Mouse (Mus musculus): ENCODE data around the gene Larp4b. TPM values are rescaled to one million over a fixed set of nuclear protein-coding genes. Genes with fewer than 3 reads are reported as not detected.

The Larp4b gene
- polyA plus RNA-seq, 1 experiment from 2014 or later = 32.6 TPM

GRCm38 (mm10) chr13:9094186-9094980 is 702 bp downstream of the Larp4b start:
- DNase-seq (ENCODE audit: extremely low spot score, low spot score) = peak; percentile 52
- Histone ChIP-seq H3K4me3 (peak overlapping the region; percentile 99), H3K27me3 (ENCODE audit: poor library complexity, severe bottlenecking) (no peaks in the 10 kb centered on the region), H3K4me1 (peaks cover 25% of the 10 kb centered on the region), H3K27ac (peak overlapping the region; percentile 93), H3K9me3 (no peaks in the 10 kb centered on the region), H3K36me3 (replicated peaks) (0 out of 2 replicates have a peak, but pooled peaks cover 2% of the 10 kb centered on the region)
- WGBS = under 1% methylated on average over 57 of the region's 63 CpGs

- Histone ChIP-seq H3K27me3 (ENCODE audit: poor library complexity, severe bottlenecking) (no peaks in the 10 kb centered on the region), H3K4me1 (peaks cover 20% of the 10 kb centered on the region), H3K36me3 (replicated peaks) (0 out of 2 replicates have a peak, but pooled peaks cover 2% of the 10 kb centered on the region), H3K4me3 (no peak overlapping the region), H3K27ac (no peak overlapping the region), H3K9me3 (no peaks in the 10 kb centered on the region)
- no peak for DNase-seq (ENCODE audit: extremely low spot score, low spot score)
- WGBS = 65% methylated on average over 5 of the region's 5 CpGs
These were observed 5.6 kb downstream of the Larp4b start for GRCm38 (mm10) chr13:9099289-9099688.

GRCm38 (mm10) chr13:9100517-9100916 is 6.8 kb downstream of the Larp4b start:
- no peak for DNase-seq (ENCODE audit: extremely low spot score, low spot score)
- peaks cover 12% of the 10 kb centered on the region for H3K4me1 ChIP-seq
- H3K4me3 ChIP-seq = no peak overlapping the region
- no peaks in the 10 kb centered on the region for H3K9me3 ChIP-seq
- 95% methylated on average over 2 of the region's 2 CpGs for WGBS
- H3K36me3 ChIP-seq (replicated peaks) = 0 out of 2 replicates have a peak, but pooled peaks cover 2% of the 10 kb centered on the region
- H3K27ac ChIP-seq = no peak overlapping the region
- H3K27me3 ChIP-seq (ENCODE audit: poor library complexity, severe bottlenecking) = no peaks in the 10 kb centered on the region

GRCm38 (mm10) chr13:9106246-9106645 is 12.6 kb downstream of the Larp4b start:
- WGBS = 90% methylated on average over 5 of the region's 5 CpGs
- Histone ChIP-seq H3K36me3 (replicated peaks) (peaks cover 2% of the 10 kb centered on the region; the same call in 1 of the 2 replicates), H3K4me1 (peaks cover 5% of the 10 kb centered on the region; the same call in 1 of the 2 replicates)

GRCm38 (mm10) chr13:9106992-9107858 is 13.5 kb downstream of the Larp4b start:
- no peak overlapping the region for H3K4me3 ChIP-seq
- 80% methylated on average over 2 of the region's 2 CpGs for WGBS
- no peaks in the 10 kb centered on the region for H3K27me3 ChIP-seq (ENCODE audit: poor library complexity, severe bottlenecking)
- H3K9me3 ChIP-seq = no peaks in the 10 kb centered on the region
- H3K27ac ChIP-seq = no peak overlapping the region
- DNase-seq (ENCODE audit: extremely low spot score, low spot score) = no peak
- H3K36me3 ChIP-seq (replicated peaks) = peaks cover 4% of the 10 kb centered on the region; the same call in 1 of the 2 replicates
- H3K4me1 ChIP-seq = peaks cover 5% of the 10 kb centered on the region; the same call in 1 of the 2 replicates

More at GRCm38 (mm10) chr13:9106246-9106645, 12.6 kb downstream of the Larp4b start:
- Histone ChIP-seq H3K9me3 (no peaks in the 10 kb centered on the region), H3K4me3 (no peak overlapping the region), H3K27ac (no peak overlapping the region), H3K27me3 (ENCODE audit: poor library complexity, severe bottlenecking) (no peaks in the 10 kb centered on the region)
- no peak for DNase-seq (ENCODE audit: extremely low spot score, low spot score)

GRCm38 (mm10) chr13:9113735-9114134 is 20.1 kb downstream of the Larp4b start:
- H3K27me3 ChIP-seq (ENCODE audit: poor library complexity, severe bottlenecking) = no peaks in the 10 kb centered on the region
- no peak overlapping the region for H3K27ac ChIP-seq
- H3K36me3 ChIP-seq (replicated peaks) = peaks cover 16% of the 10 kb centered on the region
- no peaks in the 10 kb centered on the region for H3K9me3 ChIP-seq
- 93% methylated on average over 3 of the region's 3 CpGs for WGBS
- H3K4me3 ChIP-seq = no peak overlapping the region
- no peak for DNase-seq (ENCODE audit: extremely low spot score, low spot score)
- no peaks in the 10 kb centered on the region for H3K4me1 ChIP-seq

GRCm38 (mm10) chr13:9120835-9121542 is 27.3 kb downstream of the Larp4b start:
- no peaks in the 10 kb centered on the region for H3K4me1 ChIP-seq
- no peaks in the 10 kb centered on the region for H3K27me3 ChIP-seq (ENCODE audit: poor library complexity, severe bottlenecking)
- H3K4me3 ChIP-seq = no peak overlapping the region
- no peak overlapping the region for H3K27ac ChIP-seq
- no peaks in the 10 kb centered on the region for H3K9me3 ChIP-seq
- DNase-seq (ENCODE audit: extremely low spot score, low spot score) = no peak
- 92% methylated on average over 10 of the region's 10 CpGs for WGBS
- H3K36me3 ChIP-seq (replicated peaks) = peaks cover 59% of the 10 kb centered on the region

- Histone ChIP-seq H3K27me3 (ENCODE audit: poor library complexity, severe bottlenecking) (no peaks in the 10 kb centered on the region), H3K27ac (no peak overlapping the region), H3K4me1 (no peaks in the 10 kb centered on the region), H3K4me3 (no peak overlapping the region), H3K36me3 (replicated peaks) (peaks cover 68% of the 10 kb centered on the region), H3K9me3 (no peaks in the 10 kb centered on the region)
- no peak for DNase-seq (ENCODE audit: extremely low spot score, low spot score)
- 93% methylated on average over 4 of the region's 4 CpGs for WGBS
These were observed 28.4 kb downstream of the Larp4b start for GRCm38 (mm10) chr13:9122045-9122444.

GRCm38 (mm10) chr13:9125193-9125592 is 31.5 kb downstream of the Larp4b start:
- peaks cover 79% of the 10 kb centered on the region for H3K36me3 ChIP-seq (replicated peaks)
- no peak overlapping the region for H3K27ac ChIP-seq
- no peaks in the 10 kb centered on the region for H3K27me3 ChIP-seq (ENCODE audit: poor library complexity, severe bottlenecking)
- 95% methylated on average over 7 of the region's 7 CpGs for WGBS
- no peaks in the 10 kb centered on the region for H3K9me3 ChIP-seq
- H3K4me1 ChIP-seq = no peaks in the 10 kb centered on the region
- no peak overlapping the region for H3K4me3 ChIP-seq
- DNase-seq (ENCODE audit: extremely low spot score, low spot score) = no peak

- Histone ChIP-seq H3K4me3 (no peak overlapping the region), H3K4me1 (no peaks in the 10 kb centered on the region), H3K9me3 (no peaks in the 10 kb centered on the region), H3K36me3 (replicated peaks) (peaks cover 89% of the 10 kb centered on the region), H3K27me3 (ENCODE audit: poor library complexity, severe bottlenecking) (no peaks in the 10 kb centered on the region), H3K27ac (no peak overlapping the region)
- DNase-seq (ENCODE audit: extremely low spot score, low spot score) = no peak
- WGBS = 95% methylated on average over 4 of the region's 4 CpGs
These were observed 34.0 kb downstream of the Larp4b start for GRCm38 (mm10) chr13:9127715-9128114.

- no peak for DNase-seq (ENCODE audit: extremely low spot score, low spot score)
- no peak overlapping the region for H3K4me3 ChIP-seq
- no peaks in the 10 kb centered on the region for H3K4me1 ChIP-seq
- peaks cover 84% of the 10 kb centered on the region for H3K36me3 ChIP-seq (replicated peaks)
- no peaks in the 10 kb centered on the region for H3K27me3 ChIP-seq (ENCODE audit: poor library complexity, severe bottlenecking)
- WGBS = 98% methylated on average over 6 of the region's 6 CpGs
- H3K27ac ChIP-seq = no peak overlapping the region
- no peaks in the 10 kb centered on the region for H3K9me3 ChIP-seq
These were observed 35.1 kb downstream of the Larp4b start for GRCm38 (mm10) chr13:9128707-9129314.

GRCm38 (mm10) chr13:9134421-9134820 is 40.7 kb downstream of the Larp4b start:
- H3K4me3 ChIP-seq = no peak overlapping the region
- H3K27me3 ChIP-seq (ENCODE audit: poor library complexity, severe bottlenecking) = no peaks in the 10 kb centered on the region
- WGBS = 92% methylated on average over 2 of the region's 2 CpGs
- DNase-seq (ENCODE audit: extremely low spot score, low spot score) = no peak
- no peaks in the 10 kb centered on the region for H3K4me1 ChIP-seq
- H3K9me3 ChIP-seq = no peaks in the 10 kb centered on the region
- peaks cover 72% of the 10 kb centered on the region for H3K36me3 ChIP-seq (replicated peaks)
- no peak overlapping the region for H3K27ac ChIP-seq
